Mouse (Mus musculus): ENCODE results near the gene Bach2. TPM values are rescaled to one million over a fixed set of nuclear protein-coding genes. Genes with fewer than 3 reads are reported as not detected.

Gene Bach2
- polyA plus RNA-seq, 1 experiment from 2014 or later, result 4.8 TPM

DNA sequence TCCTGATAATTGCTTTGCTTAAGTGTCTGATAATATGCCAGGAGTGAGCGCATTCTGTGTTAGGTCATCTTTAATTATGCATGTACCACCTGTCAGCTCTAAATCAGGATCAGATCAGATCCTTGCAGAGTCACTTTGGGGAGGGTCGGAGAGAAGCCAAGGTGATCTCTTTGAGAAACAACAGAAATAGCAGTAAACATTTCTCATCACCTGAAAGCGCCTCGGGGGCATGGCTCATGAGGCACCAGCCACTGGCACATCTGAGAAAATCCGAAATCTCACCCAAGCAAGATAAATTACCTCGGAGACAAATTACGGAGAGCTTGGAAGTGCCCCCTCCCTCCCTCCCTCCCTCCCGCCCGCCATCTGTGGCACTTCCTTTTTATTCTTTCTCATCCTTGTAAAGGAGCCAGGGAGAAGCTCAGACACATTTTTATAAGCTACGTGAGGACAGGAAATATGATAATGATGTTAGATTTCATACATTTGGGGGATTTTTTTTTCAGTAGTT is 193.7 kb downstream of the Bach2 start:
- no peaks in the 10 kb centered on the region for H3K4me1 ChIP-seq (replicated peaks; ENCODE audit: control insufficient read depth, insufficient read depth, low read length)
- no peak overlapping the region for H3K4me2 ChIP-seq
- H3K4me3 ChIP-seq (ENCODE audit: low read depth, low read length), result no peak overlapping the region
- DNase-seq (ENCODE audit: low spot score) (no peak), ATAC-seq (replicated peaks; ENCODE audit: low FRiP score) (no peak)
- WGBS, result 40% methylated on average over 10 of the region's 10 CpGs
- no peak overlapping the region for H3K27ac ChIP-seq (ENCODE audit: low read depth, low read length)
- no peaks in the 10 kb centered on the region for H3K36me3 ChIP-seq (ENCODE audit: control insufficient read depth, insufficient read depth, low read length)
- H3K27me3 ChIP-seq (replicated peaks; ENCODE audit: control insufficient read depth, insufficient read depth, low read length), result no peaks in the 10 kb centered on the region
- H3K9me3 ChIP-seq (ENCODE audit: control insufficient read depth, low read length), result no peaks in the 10 kb centered on the region
- no peak overlapping the region for H3K9ac ChIP-seq (ENCODE audit: low read depth, low read length)

DNA sequence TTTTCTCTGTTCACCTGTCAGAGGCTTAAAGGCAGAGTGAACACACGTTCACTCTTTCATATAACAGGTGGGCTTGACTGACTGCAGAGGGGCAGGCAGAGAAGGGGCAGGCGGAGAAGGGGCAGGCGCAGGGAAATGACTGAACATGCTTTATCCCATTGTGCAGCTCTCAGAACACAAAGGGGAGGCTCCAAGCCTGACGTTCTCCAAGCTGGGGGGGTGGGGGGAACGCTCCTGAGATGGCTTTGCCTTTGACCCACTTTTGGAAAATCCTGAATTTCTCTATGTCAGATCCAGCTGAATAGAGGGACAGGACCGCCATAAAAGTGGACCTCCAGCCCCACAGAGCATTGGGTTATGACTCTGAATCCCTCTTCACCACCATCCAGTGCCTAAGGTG is 194.3 kb downstream of the Bach2 start:
- WGBS, result 75% methylated on average over 6 of the region's 6 CpGs
- H3K4me1 ChIP-seq (replicated peaks; ENCODE audit: control insufficient read depth, insufficient read depth, low read length), result no peaks in the 10 kb centered on the region
- no peak overlapping the region for H3K4me2 ChIP-seq
- ATAC-seq (replicated peaks; ENCODE audit: low FRiP score) (no peak), DNase-seq (ENCODE audit: low spot score) (no peak)
- no peak overlapping the region for H3K4me3 ChIP-seq (ENCODE audit: low read depth, low read length)
- H3K36me3 ChIP-seq (ENCODE audit: control insufficient read depth, insufficient read depth, low read length), result no peaks in the 10 kb centered on the region
- no peaks in the 10 kb centered on the region for H3K27me3 ChIP-seq (replicated peaks; ENCODE audit: control insufficient read depth, insufficient read depth, low read length)
- no peak overlapping the region for H3K27ac ChIP-seq (ENCODE audit: low read depth, low read length)
- no peak overlapping the region for H3K9ac ChIP-seq (ENCODE audit: low read depth, low read length)
- H3K9me3 ChIP-seq (ENCODE audit: control insufficient read depth, low read length), result no peaks in the 10 kb centered on the region

DNA sequence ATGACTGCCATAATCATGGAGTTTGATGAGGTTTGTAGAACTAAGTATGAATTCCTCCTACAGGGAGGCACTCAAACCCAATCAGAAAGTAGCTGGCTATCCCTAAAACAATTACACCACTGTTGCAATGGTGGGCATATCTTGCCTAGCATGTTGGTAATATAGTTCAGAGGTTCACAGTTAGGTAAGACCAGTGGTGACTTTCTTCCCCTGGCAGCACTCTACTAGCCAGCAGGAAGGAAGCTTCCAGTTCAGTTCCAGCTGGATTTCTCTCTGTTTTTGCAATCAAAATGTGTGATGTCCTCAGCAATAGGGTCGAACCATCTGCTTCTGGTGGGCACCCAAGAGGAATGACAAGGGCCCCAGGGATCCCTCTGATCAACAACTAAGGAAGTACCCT is 196.0 kb downstream of the Bach2 start:
- no peaks in the 10 kb centered on the region for H3K27me3 ChIP-seq (replicated peaks; ENCODE audit: control insufficient read depth, insufficient read depth, low read length)
- WGBS, result 73% methylated on average over 1 of the region's 1 CpGs
- H3K9ac ChIP-seq (ENCODE audit: low read depth, low read length), result no peak overlapping the region
- no peak overlapping the region for H3K4me3 ChIP-seq (ENCODE audit: low read depth, low read length)
- DNase-seq (ENCODE audit: low spot score) (no peak), ATAC-seq (replicated peaks; ENCODE audit: low FRiP score) (no peak)
- no peak overlapping the region for H3K4me2 ChIP-seq
- H3K27ac ChIP-seq (ENCODE audit: low read depth, low read length), result no peak overlapping the region
- H3K9me3 ChIP-seq (ENCODE audit: control insufficient read depth, low read length), result no peaks in the 10 kb centered on the region
- no peaks in the 10 kb centered on the region for H3K36me3 ChIP-seq (ENCODE audit: control insufficient read depth, insufficient read depth, low read length)
- no peaks in the 10 kb centered on the region for H3K4me1 ChIP-seq (replicated peaks; ENCODE audit: control insufficient read depth, insufficient read depth, low read length)

DNA sequence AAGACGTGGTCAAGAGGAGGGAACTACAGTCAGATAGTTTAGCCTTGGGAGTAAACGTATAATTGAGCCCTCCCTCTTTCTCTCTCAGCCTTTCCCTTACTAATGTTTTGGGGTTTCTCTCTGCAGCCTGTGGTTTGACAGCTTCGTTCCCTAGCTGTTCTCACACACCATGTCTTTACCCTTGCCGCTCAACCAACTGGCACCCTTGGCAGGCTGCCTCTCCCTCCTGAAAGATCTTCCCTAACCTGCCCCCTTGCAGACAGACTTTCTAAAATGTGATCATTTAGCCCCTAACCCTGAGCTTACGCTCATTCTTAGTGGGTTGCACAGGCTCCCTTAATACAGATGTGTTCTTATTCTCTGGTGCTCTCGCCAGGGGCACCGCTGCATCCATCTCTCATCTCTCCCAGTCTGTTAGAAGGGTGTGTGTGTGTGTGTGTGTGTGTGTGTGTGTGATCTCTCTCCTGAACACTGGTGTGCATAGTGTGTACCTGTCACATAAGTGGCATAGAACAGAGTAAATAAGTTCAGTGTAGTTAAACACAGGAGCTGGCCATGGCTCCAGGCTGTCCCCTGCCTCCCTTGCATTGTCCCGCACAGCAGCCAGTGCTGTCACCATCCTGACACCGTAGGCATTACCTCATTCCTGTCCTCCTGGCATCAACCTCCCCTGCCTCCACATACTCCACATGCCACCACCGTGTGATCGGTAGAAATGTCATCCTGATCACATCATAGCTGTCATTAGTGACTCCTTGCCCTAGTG is 201.6 kb downstream of the Bach2 start:
- Histone ChIP-seq H3K36me3 (ENCODE audit: control insufficient read depth, insufficient read depth, low read length) (no peaks in the 10 kb centered on the region), H3K4me3 (ENCODE audit: low read depth, low read length) (no peak overlapping the region), H3K27me3 (replicated peaks; ENCODE audit: control insufficient read depth, insufficient read depth, low read length) (no peaks in the 10 kb centered on the region), H3K9ac (ENCODE audit: low read depth, low read length) (no peak overlapping the region), H3K4me2 (no peak overlapping the region), H3K4me1 (replicated peaks; ENCODE audit: control insufficient read depth, insufficient read depth, low read length) (no peaks in the 10 kb centered on the region), H3K9me3 (ENCODE audit: control insufficient read depth, low read length) (no peaks in the 10 kb centered on the region), H3K27ac (ENCODE audit: low read depth, low read length) (no peak overlapping the region)
- WGBS, result 83% methylated on average over 11 of the region's 11 CpGs
- ATAC-seq (replicated peaks; ENCODE audit: low FRiP score), result no peak; the same call in 1 of the 2 replicates
- no peak for DNase-seq (ENCODE audit: low spot score)

DNA sequence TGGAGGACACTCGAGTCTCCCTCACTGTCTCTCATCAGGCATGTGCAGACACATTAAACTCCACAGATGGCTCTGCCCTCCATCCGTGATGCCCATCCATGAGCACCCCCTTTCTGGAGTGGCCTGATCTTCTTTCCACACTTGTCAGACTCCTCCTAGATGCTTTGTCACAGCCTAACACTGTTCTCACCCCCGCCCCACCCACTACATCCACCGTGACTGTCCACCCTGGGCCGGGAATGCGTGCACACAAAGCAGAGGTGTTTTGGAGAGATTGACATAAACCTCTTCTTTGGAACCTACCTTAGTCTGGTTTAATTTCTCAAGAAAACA is 202.1 kb downstream of the Bach2 start:
- Histone ChIP-seq H3K27ac (ENCODE audit: low read depth, low read length) (no peak overlapping the region), H3K9ac (ENCODE audit: low read depth, low read length) (no peak overlapping the region), H3K9me3 (ENCODE audit: control insufficient read depth, low read length) (no peaks in the 10 kb centered on the region), H3K4me3 (ENCODE audit: low read depth, low read length) (no peak overlapping the region), H3K4me1 (replicated peaks; ENCODE audit: control insufficient read depth, insufficient read depth, low read length) (no peaks in the 10 kb centered on the region), H3K4me2 (no peak overlapping the region), H3K27me3 (replicated peaks; ENCODE audit: control insufficient read depth, insufficient read depth, low read length) (no peaks in the 10 kb centered on the region), H3K36me3 (ENCODE audit: control insufficient read depth, insufficient read depth, low read length) (no peaks in the 10 kb centered on the region)
- WGBS, result 86% methylated on average over 6 of the region's 6 CpGs
- DNase-seq (ENCODE audit: low spot score) (no peak), ATAC-seq (replicated peaks; ENCODE audit: low FRiP score) (no peak)

DNA sequence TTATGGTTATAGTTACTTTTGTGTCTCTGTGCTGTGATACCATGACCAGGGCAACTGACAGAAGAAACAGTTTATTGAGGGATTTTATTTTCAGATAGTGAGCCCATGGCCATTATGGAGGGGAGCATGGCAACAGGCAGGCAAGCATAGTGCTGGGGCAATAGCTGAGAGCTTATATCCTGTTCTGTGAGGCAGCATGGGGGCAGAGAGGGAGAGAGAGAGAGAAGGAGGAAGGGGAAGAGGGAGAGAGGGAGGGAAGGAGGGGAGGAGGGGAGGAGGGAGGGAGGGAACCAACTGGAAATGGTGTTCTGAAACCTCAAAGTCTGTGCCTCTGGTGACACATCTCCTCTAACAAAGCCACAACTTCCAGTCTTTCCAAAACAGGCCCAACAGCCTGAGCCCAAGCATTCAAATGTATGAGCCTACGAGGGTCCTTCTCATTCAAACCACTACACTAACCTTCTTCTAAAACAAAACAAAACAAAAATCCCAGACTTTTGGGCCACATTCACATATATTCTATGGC is 206.1 kb downstream of the Bach2 start:
- DNase-seq (ENCODE audit: low spot score) (no peak), ATAC-seq (replicated peaks; ENCODE audit: low FRiP score) (no peak)
- Histone ChIP-seq H3K27ac (ENCODE audit: low read depth, low read length) (no peak overlapping the region), H3K4me2 (no peak overlapping the region), H3K9me3 (ENCODE audit: control insufficient read depth, low read length) (no peaks in the 10 kb centered on the region), H3K4me3 (ENCODE audit: low read depth, low read length) (no peak overlapping the region), H3K27me3 (replicated peaks; ENCODE audit: control insufficient read depth, insufficient read depth, low read length) (no peaks in the 10 kb centered on the region), H3K4me1 (replicated peaks; ENCODE audit: control insufficient read depth, insufficient read depth, low read length) (no peaks in the 10 kb centered on the region), H3K36me3 (ENCODE audit: control insufficient read depth, insufficient read depth, low read length) (no peaks in the 10 kb centered on the region), H3K9ac (ENCODE audit: low read depth, low read length) (no peak overlapping the region)
- WGBS, result 68% methylated on average over 1 of the region's 1 CpGs

DNA sequence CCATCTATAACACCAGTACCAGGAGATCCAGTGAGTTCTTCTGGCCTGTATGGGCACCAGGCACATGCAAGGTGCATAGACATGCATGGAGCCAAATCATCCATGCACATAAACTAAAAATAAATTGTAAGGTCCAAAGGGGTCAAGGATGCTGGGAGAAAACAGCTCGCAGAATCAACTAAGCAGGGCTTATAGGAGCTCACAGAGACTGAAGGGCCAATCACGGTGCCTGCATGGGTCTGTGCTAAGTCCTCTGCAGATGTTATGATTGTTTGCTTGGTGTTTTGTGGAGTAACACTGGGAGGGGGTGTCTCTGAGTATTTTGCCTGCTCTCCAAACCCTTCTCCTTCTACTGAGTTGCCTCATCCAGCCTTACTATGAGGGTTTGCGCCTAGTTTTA is 209.2 kb downstream of the Bach2 start:
- H3K9ac ChIP-seq (ENCODE audit: low read depth, low read length), result no peak overlapping the region
- DNase-seq (ENCODE audit: low spot score) (no peak), ATAC-seq (replicated peaks; ENCODE audit: low FRiP score) (no peak)
- H3K27me3 ChIP-seq (replicated peaks; ENCODE audit: control insufficient read depth, insufficient read depth, low read length), result no peaks in the 10 kb centered on the region
- no peaks in the 10 kb centered on the region for H3K36me3 ChIP-seq (ENCODE audit: control insufficient read depth, insufficient read depth, low read length)
- no peaks in the 10 kb centered on the region for H3K4me1 ChIP-seq (replicated peaks; ENCODE audit: control insufficient read depth, insufficient read depth, low read length)
- no peak overlapping the region for H3K27ac ChIP-seq (ENCODE audit: low read depth, low read length)
- H3K4me3 ChIP-seq (ENCODE audit: low read depth, low read length), result no peak overlapping the region
- no peaks in the 10 kb centered on the region for H3K9me3 ChIP-seq (ENCODE audit: control insufficient read depth, low read length)
- no peak overlapping the region for H3K4me2 ChIP-seq
- WGBS, result 86% methylated on average over 3 of the region's 3 CpGs

DNA sequence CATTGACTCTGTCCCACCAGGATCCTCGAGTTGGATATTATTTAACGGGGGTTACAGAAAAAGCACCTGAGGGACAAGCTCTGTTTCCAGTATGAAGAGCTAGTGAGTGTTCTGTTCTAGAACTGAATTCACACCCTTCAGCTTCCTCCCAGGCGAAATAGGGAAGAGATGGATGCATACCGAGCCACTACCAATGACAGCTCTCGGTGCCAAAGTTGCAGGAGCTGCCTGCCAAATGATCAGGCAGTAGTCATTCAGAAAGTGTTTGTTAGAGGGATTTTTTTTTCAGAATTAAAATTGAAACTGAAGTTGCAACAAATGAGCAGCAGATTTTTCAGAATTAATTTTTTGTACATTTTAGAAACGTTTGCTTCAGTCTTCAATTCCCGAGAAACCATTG is 223.4 kb downstream of the Bach2 start:
- DNase-seq (ENCODE audit: low spot score), result no peak
- Histone ChIP-seq H3K27ac (ENCODE audit: low read depth, low read length) (no peak overlapping the region), H3K9me3 (ENCODE audit: control insufficient read depth, low read length) (no peaks in the 10 kb centered on the region), H3K4me3 (ENCODE audit: low read depth, low read length) (no peak overlapping the region), H3K4me1 (replicated peaks; ENCODE audit: control insufficient read depth, insufficient read depth, low read length) (no peaks in the 10 kb centered on the region), H3K27me3 (replicated peaks; ENCODE audit: control insufficient read depth, insufficient read depth, low read length) (no peaks in the 10 kb centered on the region), H3K36me3 (ENCODE audit: control insufficient read depth, insufficient read depth, low read length) (no peaks in the 10 kb centered on the region), H3K4me2 (no peak overlapping the region), H3K9ac (ENCODE audit: low read depth, low read length) (no peak overlapping the region)
- WGBS, result 80% methylated on average over 7 of the region's 7 CpGs
- ATAC-seq (replicated peaks; ENCODE audit: low FRiP score), result no peak

DNA sequence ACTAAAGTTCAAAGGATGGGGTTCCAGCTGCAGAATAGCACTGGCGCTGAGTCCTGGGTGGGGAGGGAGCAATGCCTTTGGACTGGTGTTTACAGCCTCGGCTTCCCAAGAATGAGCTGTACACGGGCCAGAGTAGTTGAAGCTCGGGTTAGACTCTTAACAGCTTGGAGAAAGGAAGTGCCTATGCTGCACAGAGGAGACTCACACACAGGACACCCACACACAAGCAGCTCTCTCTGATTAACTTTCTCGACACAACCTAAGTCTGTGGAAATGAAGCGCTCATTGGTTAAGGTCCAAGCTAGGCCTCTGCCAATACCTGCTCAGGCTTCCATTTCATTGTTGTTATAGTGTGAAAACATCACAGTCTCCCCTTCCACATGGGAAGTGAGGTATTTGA is 224.5 kb downstream of the Bach2 start:
- Histone ChIP-seq H3K9ac (ENCODE audit: low read depth, low read length) (no peak overlapping the region), H3K36me3 (ENCODE audit: control insufficient read depth, insufficient read depth, low read length) (no peaks in the 10 kb centered on the region), H3K9me3 (ENCODE audit: control insufficient read depth, low read length) (no peaks in the 10 kb centered on the region), H3K4me3 (ENCODE audit: low read depth, low read length) (no peak overlapping the region), H3K4me1 (replicated peaks; ENCODE audit: control insufficient read depth, insufficient read depth, low read length) (no peaks in the 10 kb centered on the region), H3K4me2 (no peak overlapping the region), H3K27ac (ENCODE audit: low read depth, low read length) (no peak overlapping the region), H3K27me3 (replicated peaks; ENCODE audit: control insufficient read depth, insufficient read depth, low read length) (no peaks in the 10 kb centered on the region)
- 81% methylated on average over 6 of the region's 6 CpGs for WGBS
- ATAC-seq (replicated peaks; ENCODE audit: low FRiP score) (no peak), DNase-seq (ENCODE audit: low spot score) (no peak)

Data from liver, embryonic 11.5 days (tissue).